Mouse (Mus musculus): Measurements from ENCODE around the gene Olfr155. TPM values are rescaled to one million over a fixed set of nuclear protein-coding genes. Genes with fewer than 3 reads are reported as not detected.

Olfr155 gene
- polyA plus RNA-seq, 2 experiments = not detected

DNA sequence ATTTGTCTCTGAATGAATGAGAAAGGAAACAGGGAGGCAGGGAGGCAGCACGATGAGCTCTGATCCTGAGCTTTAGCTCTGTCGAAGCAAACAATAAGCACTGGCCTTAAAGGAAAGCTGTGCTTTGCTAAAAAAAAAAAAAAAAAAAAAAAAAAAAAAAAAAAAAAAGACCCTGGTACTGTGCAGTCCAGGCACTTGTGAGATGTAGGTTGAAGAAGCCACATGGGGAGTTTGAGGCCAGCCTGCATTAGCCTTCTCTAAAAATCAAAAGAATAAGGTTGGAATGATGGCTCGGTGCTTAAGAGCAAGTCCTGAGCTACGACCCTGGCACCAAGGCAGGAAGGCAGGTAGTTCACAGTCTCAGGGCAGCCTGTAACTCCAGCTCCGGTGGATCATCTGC is 17.6 kb upstream of the Olfr155 start:
- Histone ChIP-seq H3K4me2 (replicated peaks; ENCODE audit: low read depth, low read length, severe bottlenecking) (no peak overlapping the region), H3K4me3 (replicated peaks; ENCODE audit: low read length) (no peak overlapping the region), H3K4me1 (ENCODE audit: control insufficient read depth, insufficient read depth, low read length) (no peaks in the 10 kb centered on the region), H3K27ac (replicated peaks; ENCODE audit: low read depth, low read length) (no peak overlapping the region), H3K27me3 (ENCODE audit: control insufficient read depth, insufficient read depth, low read length) (no peaks in the 10 kb centered on the region), H3K9ac (ENCODE audit: low read depth, low read length, severe bottlenecking) (no peak overlapping the region), H3K9me3 (ENCODE audit: control insufficient read depth, low read length) (no peaks in the 10 kb centered on the region), H3K36me3 (ENCODE audit: control insufficient read depth, insufficient read depth, low read length) (no peaks in the 10 kb centered on the region)
- TF ChIP-seq POLR2A (IDR thresholded peaks at IDR 0.05; ENCODE audit: borderline replicate concordance, extremely low read depth, insufficient read depth, insufficient read length) = no peak
- 66% methylated on average over 5 of the region's 5 CpGs for WGBS
- no peak for DNase-seq (ENCODE audit: low spot score)
- no peak for ATAC-seq (ENCODE audit: low FRiP score, low read depth)

DNA sequence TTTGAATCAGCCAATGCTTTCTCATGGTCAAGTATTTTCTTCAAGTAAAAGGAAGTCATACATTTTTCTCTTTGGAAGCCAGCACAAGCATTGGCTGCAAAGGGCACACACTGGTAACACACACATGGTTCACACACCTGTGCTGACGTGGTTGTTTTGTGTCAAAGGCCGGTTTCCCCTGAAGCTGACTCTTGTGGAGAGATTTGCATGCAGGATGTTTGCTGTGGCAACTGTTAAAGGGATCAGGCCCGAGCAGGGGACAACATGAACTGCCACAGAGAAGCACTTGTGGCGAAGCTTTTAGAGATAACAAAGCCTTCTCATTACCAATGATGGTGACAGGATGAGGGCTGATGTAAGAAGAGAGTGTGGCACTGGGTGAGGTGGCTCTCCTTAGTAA is 16.6 kb upstream of the Olfr155 start:
- ATAC-seq (ENCODE audit: low FRiP score, low read depth) = no peak
- no peak overlapping the region for H3K27ac ChIP-seq (replicated peaks; ENCODE audit: low read depth, low read length)
- no peaks in the 10 kb centered on the region for H3K4me1 ChIP-seq (ENCODE audit: control insufficient read depth, insufficient read depth, low read length)
- 66% methylated on average over 4 of the region's 4 CpGs for WGBS
- H3K27me3 ChIP-seq (ENCODE audit: control insufficient read depth, insufficient read depth, low read length) = no peaks in the 10 kb centered on the region
- no peak overlapping the region for H3K9ac ChIP-seq (ENCODE audit: low read depth, low read length, severe bottlenecking)
- H3K36me3 ChIP-seq (ENCODE audit: control insufficient read depth, insufficient read depth, low read length) = no peaks in the 10 kb centered on the region
- TF ChIP-seq POLR2A (IDR thresholded peaks at IDR 0.05; ENCODE audit: borderline replicate concordance, extremely low read depth, insufficient read depth, insufficient read length) = no peak
- no peak overlapping the region for H3K4me2 ChIP-seq (replicated peaks; ENCODE audit: low read depth, low read length, severe bottlenecking)
- no peaks in the 10 kb centered on the region for H3K9me3 ChIP-seq (ENCODE audit: control insufficient read depth, low read length)
- DNase-seq (ENCODE audit: low spot score) = no peak
- no peak overlapping the region for H3K4me3 ChIP-seq (replicated peaks; ENCODE audit: low read length)

- no peak for TF ChIP-seq POLR2A (IDR thresholded peaks at IDR 0.05; ENCODE audit: borderline replicate concordance, extremely low read depth, insufficient read depth, insufficient read length)
- no peak for DNase-seq (ENCODE audit: low spot score)
Observed at GRCm38 (mm10) chr4:43838326-43838725, 13.0 kb upstream of the Olfr155 start.

DNA sequence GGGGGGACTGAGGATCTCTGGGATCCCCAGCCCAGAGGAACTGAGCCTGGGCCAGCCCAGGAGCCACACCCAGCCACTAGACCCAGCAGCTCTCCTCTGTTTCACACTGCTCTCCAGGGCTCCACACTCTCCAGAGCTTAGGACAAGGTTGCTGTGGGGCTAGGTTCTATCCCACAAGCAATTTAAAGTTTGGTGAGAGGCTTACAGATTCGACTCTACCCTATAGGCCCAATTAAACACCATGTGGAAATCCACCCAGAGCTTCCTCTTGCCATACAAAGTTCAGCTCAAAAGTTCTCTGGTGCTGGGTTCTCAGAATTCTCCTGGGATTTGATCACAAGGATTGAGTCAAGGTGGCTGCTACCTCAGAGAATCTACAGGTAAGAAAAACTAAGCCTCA is 11.3 kb upstream of the Olfr155 start, which contains the start of gene Olfr157:
Gene Olfr157, minus strand, starts transcription at position 101 of the 400 bp plus-strand sequence.
- Histone ChIP-seq H3K9me3 (ENCODE audit: control insufficient read depth, low read length) (no peaks in the 10 kb centered on the region), H3K27ac (replicated peaks; ENCODE audit: low read depth, low read length) (no peak within 1 kb of the TSS), H3K36me3 (ENCODE audit: control insufficient read depth, insufficient read depth, low read length) (no peaks in the 10 kb centered on the region), H3K27me3 (ENCODE audit: control insufficient read depth, insufficient read depth, low read length) (no peaks in the 10 kb centered on the region), H3K4me2 (replicated peaks; ENCODE audit: low read depth, low read length, severe bottlenecking) (no peak within 1 kb of the TSS), H3K4me3 (replicated peaks; ENCODE audit: low read length) (no peak within 1 kb of the TSS), H3K4me1 (ENCODE audit: control insufficient read depth, insufficient read depth, low read length) (no peaks in the 10 kb centered on the region), H3K9ac (ENCODE audit: low read depth, low read length, severe bottlenecking) (no peak within 1 kb of the TSS)
- no peak for TF ChIP-seq POLR2A (IDR thresholded peaks at IDR 0.05; ENCODE audit: borderline replicate concordance, extremely low read depth, insufficient read depth, insufficient read length)
- DNase-seq (ENCODE audit: low spot score) (no peak), ATAC-seq (ENCODE audit: low FRiP score, low read depth) (no peak)
- WGBS = 71% methylated on average over 1 of the region's 1 CpGs

More at GRCm38 (mm10) chr4:43838326-43838725, 13.0 kb upstream of the Olfr155 start:
- H3K4me3 ChIP-seq (replicated peaks; ENCODE audit: low read length) = no peak overlapping the region
- H3K27ac ChIP-seq (replicated peaks; ENCODE audit: low read depth, low read length) = no peak overlapping the region
- H3K9me3 ChIP-seq (ENCODE audit: control insufficient read depth, low read length) = no peaks in the 10 kb centered on the region
- no peaks in the 10 kb centered on the region for H3K4me1 ChIP-seq (ENCODE audit: control insufficient read depth, insufficient read depth, low read length)
- H3K27me3 ChIP-seq (ENCODE audit: control insufficient read depth, insufficient read depth, low read length) = no peaks in the 10 kb centered on the region
- H3K36me3 ChIP-seq (ENCODE audit: control insufficient read depth, insufficient read depth, low read length) = no peaks in the 10 kb centered on the region
- ATAC-seq (ENCODE audit: low FRiP score, low read depth) = no peak
- H3K9ac ChIP-seq (ENCODE audit: low read depth, low read length, severe bottlenecking) = no peak overlapping the region
- H3K4me2 ChIP-seq (replicated peaks; ENCODE audit: low read depth, low read length, severe bottlenecking) = no peak overlapping the region
- WGBS = 63% methylated on average over 3 of the region's 3 CpGs

DNA sequence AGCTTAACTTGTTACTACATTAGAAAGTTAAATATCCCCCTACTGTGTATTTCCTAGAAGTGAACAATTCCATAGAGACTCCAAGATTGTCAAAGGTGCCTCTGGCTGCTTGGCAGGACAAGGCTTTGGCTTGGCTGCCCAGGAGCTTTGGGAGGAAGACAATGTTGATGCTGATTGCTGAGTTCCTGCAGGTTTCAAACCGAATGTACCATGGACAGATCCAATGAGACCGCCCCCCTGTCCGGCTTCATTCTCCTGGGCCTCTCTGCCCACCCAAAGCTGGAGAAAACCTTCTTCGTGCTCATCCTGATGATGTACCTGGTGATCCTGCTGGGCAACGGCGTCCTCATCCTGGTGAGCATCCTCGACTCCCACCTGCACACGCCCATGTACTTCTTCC is 2.7 kb downstream of the Olfr155 start:
- no peaks in the 10 kb centered on the region for H3K9me3 ChIP-seq (ENCODE audit: control insufficient read depth, low read length)
- 66% methylated on average over 8 of the region's 8 CpGs for WGBS

GRCm38 (mm10) chr4:43859886-43860285 is 8.5 kb downstream of the Olfr155 start:
- no peaks in the 10 kb centered on the region for H3K9me3 ChIP-seq (ENCODE audit: control insufficient read depth, low read length)
- no peaks in the 10 kb centered on the region for H3K4me1 ChIP-seq (ENCODE audit: control insufficient read depth, insufficient read depth, low read length)
- H3K4me2 ChIP-seq (replicated peaks; ENCODE audit: low read depth, low read length, severe bottlenecking) = no peak overlapping the region
- no peak overlapping the region for H3K27ac ChIP-seq (replicated peaks; ENCODE audit: low read depth, low read length)
- no peak overlapping the region for H3K4me3 ChIP-seq (replicated peaks; ENCODE audit: low read length)
- no peak for DNase-seq (ENCODE audit: low spot score)
- no peaks in the 10 kb centered on the region for H3K36me3 ChIP-seq (ENCODE audit: control insufficient read depth, insufficient read depth, low read length)
- 83% methylated on average over 10 of the region's 10 CpGs for WGBS
- no peak for TF ChIP-seq POLR2A (IDR thresholded peaks at IDR 0.05; ENCODE audit: borderline replicate concordance, extremely low read depth, insufficient read depth, insufficient read length)
- H3K27me3 ChIP-seq (ENCODE audit: control insufficient read depth, insufficient read depth, low read length) = no peaks in the 10 kb centered on the region
- H3K9ac ChIP-seq (ENCODE audit: low read depth, low read length, severe bottlenecking) = no peak overlapping the region
- no peak for ATAC-seq (ENCODE audit: low FRiP score, low read depth)

More for the DNA sequence above, 2.7 kb downstream of the Olfr155 start:
- Histone ChIP-seq H3K36me3 (ENCODE audit: control insufficient read depth, insufficient read depth, low read length) (no peaks in the 10 kb centered on the region), H3K4me3 (replicated peaks; ENCODE audit: low read length) (no peak overlapping the region), H3K27me3 (ENCODE audit: control insufficient read depth, insufficient read depth, low read length) (no peaks in the 10 kb centered on the region), H3K27ac (replicated peaks; ENCODE audit: low read depth, low read length) (no peak overlapping the region), H3K9ac (ENCODE audit: low read depth, low read length, severe bottlenecking) (no peak overlapping the region), H3K4me2 (replicated peaks; ENCODE audit: low read depth, low read length, severe bottlenecking) (no peak overlapping the region), H3K4me1 (ENCODE audit: control insufficient read depth, insufficient read depth, low read length) (no peaks in the 10 kb centered on the region)
- TF ChIP-seq POLR2A (IDR thresholded peaks at IDR 0.05; ENCODE audit: borderline replicate concordance, extremely low read depth, insufficient read depth, insufficient read length) = no peak
- DNase-seq (ENCODE audit: low spot score) (no peak), ATAC-seq (ENCODE audit: low FRiP score, low read depth) (no peak)

Measured in limb, embryonic 14.5 days (tissue).